Mouse (Mus musculus): ENCODE results near the gene Trem1.

Gene Trem1

DNA sequence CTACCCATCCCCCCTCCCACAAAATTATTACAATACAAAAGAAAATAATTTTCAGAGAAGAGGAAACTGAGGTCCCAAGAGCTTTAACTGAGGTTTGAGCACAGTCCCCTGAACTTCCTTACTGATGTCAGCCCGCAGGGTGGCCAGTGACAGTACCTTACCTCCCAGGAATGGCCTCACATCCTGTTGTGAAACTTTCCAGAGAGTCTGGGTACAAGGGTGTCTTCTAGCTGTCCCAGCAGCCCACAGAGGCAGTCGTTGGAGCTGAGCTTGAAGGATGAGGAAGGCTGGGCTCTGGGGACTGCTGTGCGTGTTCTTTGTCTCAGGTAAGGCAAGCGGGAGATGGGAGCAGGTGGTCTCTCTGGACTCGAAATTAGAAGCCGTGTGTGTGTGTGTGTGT is at the start of gene Trem1:
Gene Trem1 (plus strand): TSS at position 251 of the 400 bp plus-strand sequence.
- DNase-seq (ENCODE audit: low read depth, low spot score), result no peak

GRCm38 (mm10) chr17:48185252-48185651 is 47.3 kb upstream of the Trem1 start:
- no peak for DNase-seq (ENCODE audit: low read depth, low spot score)

DNA sequence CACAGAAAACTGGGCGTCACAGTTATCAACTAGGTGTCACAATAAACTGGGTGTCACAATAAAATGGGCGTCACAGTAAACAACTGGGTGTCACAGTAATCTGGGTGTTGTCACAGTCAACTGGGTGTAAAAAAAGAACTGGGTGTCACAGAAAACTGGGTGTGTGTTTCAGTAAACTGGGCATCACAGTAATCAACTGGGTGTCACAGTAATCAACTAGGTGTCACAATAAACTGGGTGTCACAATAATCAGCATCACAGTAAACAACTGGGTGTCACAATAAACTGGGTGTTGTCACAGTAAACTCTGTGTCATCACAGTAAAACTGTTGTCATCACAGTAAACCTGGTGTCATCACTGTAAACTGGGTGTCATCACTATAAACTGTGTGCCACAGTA is 40.2 kb upstream of the Trem1 start:
- no peak for DNase-seq (ENCODE audit: low read depth, low spot score)

GRCm38 (mm10) chr17:48203086-48203485 is 29.5 kb upstream of the Trem1 start:
- DNase-seq (ENCODE audit: low read depth, low spot score), result no peak

DNA sequence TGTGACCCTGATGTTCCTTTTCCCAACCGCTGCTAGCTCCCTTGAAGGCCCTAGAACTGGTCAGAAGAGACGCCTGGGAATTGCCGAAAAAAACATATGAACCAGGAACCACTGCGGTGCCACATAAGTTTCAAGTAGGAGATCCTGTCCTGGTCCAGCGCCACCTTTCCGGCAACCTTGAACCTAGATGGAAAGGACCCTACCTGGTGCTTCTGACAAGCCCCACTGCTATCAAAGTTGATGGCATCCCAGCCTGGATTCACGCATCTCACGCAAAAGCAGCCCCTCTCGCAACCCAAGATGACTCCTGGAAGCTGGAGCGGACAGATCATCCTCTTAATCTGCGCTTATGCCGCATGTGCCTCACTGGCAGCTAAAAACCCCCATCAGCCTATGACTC is 20.0 kb upstream of the Trem1 start:
- no peak for DNase-seq (ENCODE audit: low read depth, low spot score)

- DNase-seq (ENCODE audit: low read depth, low spot score), result no peak
These were observed 19.1 kb upstream of the Trem1 start for GRCm38 (mm10) chr17:48213511-48213910.

DNA sequence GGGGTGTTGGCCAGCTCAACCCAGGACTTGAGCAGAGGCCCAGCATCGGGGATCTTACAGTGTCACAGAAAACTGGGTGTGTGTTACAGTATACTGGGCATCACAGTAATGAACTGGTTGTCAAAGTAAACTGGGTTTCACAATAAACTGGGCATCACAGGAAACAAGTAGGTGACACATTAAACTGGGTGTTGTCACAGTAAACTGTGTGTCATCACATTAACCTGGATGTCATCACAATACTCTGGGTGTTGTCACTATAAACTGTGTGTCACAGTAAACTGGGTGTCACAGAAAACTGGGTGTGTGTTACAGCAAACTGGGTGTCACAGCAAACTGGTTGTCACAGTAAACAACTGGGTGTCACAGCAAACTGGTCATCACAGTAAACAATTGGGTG is 17.1 kb upstream of the Trem1 start:
- DNase-seq (ENCODE audit: low read depth, low spot score), result no peak

DNA sequence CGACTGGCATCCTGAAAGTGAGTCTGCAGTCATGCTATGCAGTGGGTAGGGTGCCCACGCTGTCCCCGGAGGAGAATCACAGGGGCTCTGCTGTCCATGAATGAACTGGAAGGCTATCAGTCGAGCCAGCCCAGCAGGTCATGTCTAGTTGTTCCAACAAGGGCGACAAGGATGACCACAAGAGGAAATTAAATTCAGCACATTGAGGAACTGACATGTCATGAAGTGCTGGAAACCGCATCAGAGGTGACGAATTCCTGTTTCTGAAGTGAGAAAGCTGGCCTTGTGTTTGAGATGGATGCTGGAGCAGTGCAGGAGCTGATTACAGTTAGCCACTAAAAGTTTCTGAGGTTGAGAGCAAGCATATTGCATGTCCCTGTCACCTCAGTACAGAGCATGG is 1.9 kb upstream of the Trem1 start:
- no peak for DNase-seq (ENCODE audit: low read depth, low spot score)

GRCm38 (mm10) chr17:48233789-48234188 is 1.2 kb downstream of the Trem1 start:
- DNase-seq (ENCODE audit: low read depth, low spot score), result no peak

GRCm38 (mm10) chr17:48234550-48234949 is 2.0 kb downstream of the Trem1 start:
- DNase-seq (ENCODE audit: low read depth, low spot score), result no peak

GRCm38 (mm10) chr17:48235773-48236370 is 3.3 kb downstream of the Trem1 start:
- DNase-seq (ENCODE audit: low read depth, low spot score), result no peak

DNA sequence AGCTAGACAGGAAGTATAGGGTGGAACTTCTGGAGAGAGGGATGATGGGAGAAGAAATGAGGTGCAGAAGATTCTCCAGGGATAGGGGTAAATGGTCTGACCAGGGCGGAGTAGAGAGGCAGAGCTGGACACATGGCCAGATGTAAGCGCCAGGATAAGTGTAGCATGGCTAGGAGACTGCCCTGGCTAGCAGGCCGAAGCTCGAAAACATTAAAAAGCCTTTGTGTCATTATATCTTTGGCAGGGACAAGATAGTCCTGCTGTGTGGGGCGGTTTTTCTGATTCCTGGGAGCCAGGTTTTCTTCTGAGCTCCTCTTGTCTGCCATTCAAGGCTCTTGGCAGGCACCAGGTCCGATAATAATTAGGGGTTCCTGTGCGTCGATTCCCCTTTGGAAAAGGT is 5.1 kb downstream of the Trem1 start:
- DNase-seq (ENCODE audit: low read depth, low spot score), result no peak

- DNase-seq (ENCODE audit: low read depth, low spot score), result no peak
These were observed 14.8 kb downstream of the Trem1 start, which contains the start of gene Trem3 for GRCm38 (mm10) chr17:48247221-48247928. Gene Trem3, plus strand, starts transcription at chr17:48247777.

DNA sequence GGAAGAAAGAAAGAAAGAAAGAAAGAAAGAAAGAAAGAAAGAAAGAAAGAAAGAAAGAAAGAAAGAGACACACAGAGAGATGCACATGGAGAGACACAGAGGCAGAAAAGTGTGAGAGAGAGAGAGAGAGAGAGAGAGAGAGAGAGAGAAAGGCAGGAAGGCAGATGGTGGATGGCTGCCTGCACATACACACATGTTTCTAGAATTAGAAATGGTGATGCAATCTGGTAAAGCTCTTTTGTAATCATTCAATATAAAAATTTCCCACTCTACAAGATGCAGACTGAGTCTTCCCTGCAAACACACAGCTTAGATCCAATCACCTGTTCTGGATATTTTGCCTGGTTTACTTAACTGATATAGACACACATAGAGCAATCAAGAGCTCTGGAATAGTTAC is 16.5 kb downstream of the Trem1 start:
- no peak for DNase-seq (ENCODE audit: low read depth, low spot score)

DNA sequence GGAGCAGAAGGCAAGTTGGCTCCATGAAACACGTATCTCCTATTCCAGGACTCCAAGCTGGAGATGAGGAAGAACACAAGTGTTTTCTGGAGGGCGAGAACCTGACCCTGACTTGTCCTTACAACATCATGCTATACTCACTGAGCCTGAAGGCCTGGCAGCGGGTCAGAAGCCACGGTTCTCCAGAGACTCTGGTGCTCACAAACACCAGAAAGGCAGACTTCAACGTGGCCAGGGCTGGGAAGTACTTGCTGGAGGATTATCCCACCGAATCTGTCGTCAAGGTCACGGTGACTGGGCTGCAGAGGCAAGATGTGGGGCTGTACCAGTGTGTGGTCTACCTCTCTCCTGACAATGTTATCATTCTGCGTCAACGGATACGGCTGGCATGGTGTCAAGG is 16.9 kb downstream of the Trem1 start:
- DNase-seq (ENCODE audit: low read depth, low spot score), result no peak

DNA sequence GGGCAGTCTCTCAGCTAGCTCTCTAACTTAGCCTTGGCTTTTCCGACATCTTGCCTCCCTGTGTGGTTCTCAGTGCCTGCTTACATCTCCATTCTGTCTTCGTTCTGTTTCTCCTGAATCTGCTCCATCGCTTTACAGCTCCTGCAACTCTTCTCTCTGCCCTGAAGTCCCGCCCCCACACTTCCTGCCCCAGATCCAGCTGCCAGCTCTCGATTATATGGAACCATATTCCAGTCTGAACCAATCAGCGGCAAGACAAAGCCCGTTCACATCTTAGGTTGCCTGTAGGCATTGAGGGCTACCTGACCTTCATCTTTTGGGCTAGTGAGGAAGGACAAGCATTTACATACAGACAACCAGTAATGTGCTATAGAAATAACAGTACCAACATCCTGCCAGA is 18.1 kb downstream of the Trem1 start:
- no peak for DNase-seq (ENCODE audit: low read depth, low spot score)

DNA sequence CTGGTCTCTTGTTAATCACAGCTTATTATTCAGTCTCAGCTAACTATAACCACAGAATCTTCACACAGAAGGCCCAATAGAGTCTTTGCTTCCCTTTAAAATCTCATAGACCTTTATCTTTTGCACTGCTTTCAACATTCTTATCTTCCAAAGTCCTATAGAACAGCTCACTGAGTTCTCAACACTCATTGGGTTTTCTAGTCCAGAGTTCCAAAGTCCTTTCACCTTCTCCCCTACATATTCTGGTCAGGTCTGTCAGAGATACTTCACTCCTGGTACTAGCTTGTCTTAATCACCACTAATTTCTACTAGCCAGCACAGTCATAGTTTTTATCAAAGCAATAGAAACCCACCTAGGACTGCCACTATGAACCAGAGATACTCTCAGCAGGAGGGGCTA is 24.0 kb downstream of the Trem1 start:
- no peak for DNase-seq (ENCODE audit: low read depth, low spot score)

DNA sequence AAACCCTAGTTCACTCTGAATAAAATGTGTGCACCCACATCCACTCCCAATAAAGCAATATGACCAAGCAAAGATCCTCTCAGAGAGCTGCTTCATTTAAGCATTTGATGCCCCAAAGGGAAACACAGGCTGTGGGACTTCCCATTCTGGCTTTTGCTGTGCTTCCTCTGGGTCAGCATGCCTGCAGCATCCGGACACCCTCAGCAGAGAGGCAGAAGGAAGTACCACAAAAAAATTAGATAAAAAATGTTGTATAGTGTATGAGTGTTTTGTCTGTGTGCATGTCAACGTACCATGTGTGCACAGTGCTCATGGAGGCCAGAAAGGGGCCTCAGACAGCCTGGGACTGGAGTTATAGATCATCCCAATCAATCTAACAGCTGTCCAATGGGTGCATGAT is 29.3 kb downstream of the Trem1 start:
- DNase-seq (ENCODE audit: low read depth, low spot score), result no peak

DNA sequence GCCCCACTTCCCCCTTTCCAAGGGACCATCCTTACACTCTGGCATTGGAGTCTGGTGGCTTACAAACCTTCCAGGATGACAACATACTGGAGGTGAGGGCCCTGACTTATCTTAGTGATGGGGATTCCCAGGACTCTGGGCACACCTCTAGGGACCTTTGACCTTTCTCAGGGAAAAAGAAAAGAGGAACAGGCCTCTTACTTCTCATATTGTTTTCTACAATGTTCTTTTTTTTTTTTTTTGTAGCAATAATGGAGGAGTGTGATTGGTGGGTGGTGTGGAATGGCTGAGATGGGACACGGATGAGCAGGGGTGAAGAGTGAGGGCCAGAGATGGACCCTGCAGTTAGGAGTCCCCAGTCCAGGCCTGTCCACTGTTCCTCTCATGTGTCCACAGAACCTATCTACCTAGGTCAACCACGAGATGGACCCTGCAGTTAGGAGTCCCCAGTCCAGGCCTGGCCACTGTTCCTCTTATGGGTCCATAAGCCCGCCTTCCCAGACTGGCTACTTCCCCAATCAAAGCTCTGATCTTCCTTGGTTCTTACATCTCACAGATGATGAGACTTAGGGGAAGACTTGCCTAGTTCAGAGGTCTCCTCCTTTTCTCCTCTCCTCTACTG is 31.3 kb downstream of the Trem1 start, which contains the start of gene Treml4:
Gene Treml4 (plus strand): TSS at position 555 of the 622 bp plus-strand sequence.
- no peak for DNase-seq (ENCODE audit: low read depth, low spot score)

GRCm38 (mm10) chr17:48264662-48265061 is 32.1 kb downstream of the Trem1 start:
- no peak for DNase-seq (ENCODE audit: low read depth, low spot score)

DNA sequence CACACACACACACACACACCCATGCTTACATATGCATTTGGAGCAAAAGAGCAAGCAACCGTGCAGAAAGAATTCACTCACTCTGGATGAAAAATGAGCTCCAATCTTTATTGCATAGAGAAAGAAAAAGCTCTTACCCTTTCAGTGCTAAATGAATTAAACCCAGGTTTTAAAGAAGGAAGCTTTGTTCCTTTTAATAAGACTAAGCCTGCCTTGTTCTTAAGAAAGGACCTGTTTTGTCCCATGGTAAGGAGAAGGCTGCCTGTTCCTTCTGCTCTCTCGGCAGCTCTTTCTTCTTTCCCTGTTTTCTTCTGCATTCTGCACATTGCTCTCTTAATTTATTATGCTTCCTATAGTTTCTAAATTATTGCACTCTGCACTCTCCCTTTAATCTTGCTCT is 33.6 kb downstream of the Trem1 start:
- DNase-seq (ENCODE audit: low read depth, low spot score), result no peak

GRCm38 (mm10) chr17:48266610-48267304 is 34.2 kb downstream of the Trem1 start:
- DNase-seq (ENCODE audit: low read depth, low spot score), result no peak
